Mouse (Mus musculus) lung, adult 2 months (tissue): ENCODE measurements around the gene Ttll11.

ENCODE experiments used
- CTCF ChIP-seq: fragments of 200-500 bp; IDR thresholded peaks from 2 replicates; pipeline ENCODE4 v1.5.1; 2011; ENCODE audit warnings: mild to moderate bottlenecking, low read length, control low read depth; ENCODE audit not compliant: insufficient read depth
- POLR2A ChIP-seq: fragments of 200-500 bp; IDR thresholded peaks from 2 replicates; pipeline ENCODE4 v1.6.1; 2011; ENCODE audit warnings: low read depth, mild to moderate bottlenecking, control low read depth, low read length, borderline replicate concordance; ENCODE audit errors: extremely low read depth

- TF ChIP-seq CTCF (no peak), POLR2A (no peak)
These were observed 233.8 kb downstream of the Ttll11 start for GRCm38 (mm10) chr2:35745876-35746275.
